Mouse (Mus musculus): ENCODE data around the gene Hrg.

- TF ChIP-seq GATA1 (IDR thresholded peaks at IDR 0.05; ENCODE audit: borderline replicate concordance, low read length) (no peak), FLI1 (IDR thresholded peaks at IDR 0.05; ENCODE audit: low read length) (no peak)
These were observed 3.5 kb upstream of the Hrg start for GRCm38 (mm10) chr16:22947371-22947770.

Measured in megakaryocyte, embryonic 14.5 days (primary cell).